Mouse (Mus musculus) hindbrain, embryonic 16.5 days (tissue): ENCODE measurements around the gene Intu. TPM values are rescaled to one million over a fixed set of nuclear protein-coding genes. Genes with fewer than 3 reads are reported as not detected.

ENCODE experiments used
- ATAC-seq: fragments of 200-750 bp; cut with Nextera tagmentation; 2 replicates; pipeline ENCODE4 v1.8.0; 2017; ENCODE audit warnings: moderate TSS enrichment, moderate library complexity
- H3K27ac ChIP-seq: fragments of 300-500 bp; sonication (generic); 2 replicates; pipeline ENCODE4 v1.5.1; 2014; ENCODE audit warnings: low read depth, mild to moderate bottlenecking, control low read depth, low read length, moderate library complexity
- H3K27me3 ChIP-seq: fragments of 300-500 bp; sonication (generic); replicated peaks from 2 replicates; pipeline ENCODE4 v1.6.1; 2014; ENCODE audit warnings: low read length; ENCODE audit not compliant: control insufficient read depth, insufficient read depth
- H3K36me3 ChIP-seq: fragments of 300-500 bp; sonication (generic); 2 replicates; pipeline ENCODE4 v1.6.1; 2014; ENCODE audit warnings: mild to moderate bottlenecking, low read length, moderate library complexity, mixed read lengths; ENCODE audit not compliant: control insufficient read depth, insufficient read depth
- H3K4me1 ChIP-seq: fragments of 300-500 bp; sonication (generic); 2 replicates; pipeline ENCODE4 v1.6.1; 2014; ENCODE audit warnings: low read depth, low read length; ENCODE audit not compliant: control insufficient read depth, insufficient read depth
- H3K4me2 ChIP-seq: fragments of 300-500 bp; sonication (generic); 2 replicates; pipeline ENCODE4 v1.6.1; 2014; ENCODE audit warnings: mild to moderate bottlenecking, low read length, control low read depth, moderate library complexity
- H3K4me3 ChIP-seq: fragments of 300-500 bp; sonication (generic); 2 replicates; pipeline ENCODE4 v1.5.1; 2014; ENCODE audit warnings: mild to moderate bottlenecking, low read length, control low read depth, moderate library complexity
- H3K9ac ChIP-seq: fragments of 300-500 bp; sonication (generic); 2 replicates; pipeline ENCODE4 v1.6.1; 2014; ENCODE audit warnings: low read depth, mild to moderate bottlenecking, control low read depth, low read length, moderate library complexity
- H3K9me3 ChIP-seq: fragments of 300-500 bp; sonication (generic); 2 replicates; pipeline ENCODE4 v1.6.1; 2014; ENCODE audit warnings: mild to moderate bottlenecking, low read length, moderate library complexity; ENCODE audit not compliant: control insufficient read depth
- WGBS: fragments of 180-500 bp; shearing (Covaris S2); extraction: QIAGEN DNeasy Blood & Tissue Kit; methylation state at CpG from one replicate; pipeline ENCODE4 v1.1.7; 2014; 5-methylcytosine and 5-hydroxymethylcytosine counted together
- polyA plus RNA-seq: library from polyadenylated mRNA; unstranded; fragments of >200 nt; fragmentation: Nextera tagmentation; extraction: Ambion mirVana; gene quantifications from 2 replicates; pipeline ENCODE4 v1.2.1, GENCODE M21; 2015

Intu gene
- 3.3 and 3.5 TPM in 2 replicates for polyA plus RNA-seq

DNA sequence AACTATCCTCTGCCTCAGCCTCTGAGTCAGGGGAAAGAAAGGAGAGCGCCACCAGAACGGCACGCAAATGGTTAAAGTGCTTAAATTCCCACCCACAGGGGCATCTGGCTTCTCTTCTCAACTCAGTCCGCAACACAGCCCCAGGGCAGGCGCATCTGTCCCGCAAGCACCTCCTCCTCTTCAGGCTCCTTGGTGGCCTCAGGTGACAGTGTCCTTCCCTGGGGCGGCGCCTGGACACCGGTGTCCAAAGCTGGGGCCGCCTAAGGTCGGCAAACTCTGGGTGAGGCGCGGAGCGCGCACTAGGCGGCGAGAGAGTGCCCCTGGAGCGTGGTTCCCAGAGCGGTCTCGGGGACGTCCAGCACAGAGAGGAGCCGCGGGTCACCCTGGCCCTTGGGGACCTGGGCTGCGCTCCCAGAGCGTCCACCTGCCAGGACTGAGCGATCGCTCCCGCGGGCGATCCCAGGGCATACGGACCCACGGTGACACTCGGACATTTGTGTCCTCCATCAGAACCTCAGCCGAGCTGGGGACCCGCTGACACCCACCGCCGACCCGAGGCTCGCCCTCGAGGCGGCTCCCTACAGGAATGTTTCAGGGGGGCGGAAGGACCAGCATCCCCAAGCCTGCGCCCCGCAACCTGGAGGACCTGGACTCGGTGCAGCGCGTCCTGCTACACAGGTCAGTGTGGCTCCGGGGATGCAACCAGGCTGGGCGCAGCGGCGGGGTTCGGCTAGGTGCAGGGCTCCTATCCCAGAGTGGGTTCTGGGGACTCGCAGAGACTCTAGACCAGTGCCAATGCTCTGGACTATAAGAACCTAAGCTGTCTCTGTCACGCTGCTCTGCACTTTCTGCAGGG, at the start of gene Intu:
TSS of gene Intu (plus strand) at position 1 of the 856 bp plus-strand sequence.
- under 1% methylated on average over 51 of the region's 54 CpGs for WGBS
- ATAC-seq = peak; percentile 87

DNA sequence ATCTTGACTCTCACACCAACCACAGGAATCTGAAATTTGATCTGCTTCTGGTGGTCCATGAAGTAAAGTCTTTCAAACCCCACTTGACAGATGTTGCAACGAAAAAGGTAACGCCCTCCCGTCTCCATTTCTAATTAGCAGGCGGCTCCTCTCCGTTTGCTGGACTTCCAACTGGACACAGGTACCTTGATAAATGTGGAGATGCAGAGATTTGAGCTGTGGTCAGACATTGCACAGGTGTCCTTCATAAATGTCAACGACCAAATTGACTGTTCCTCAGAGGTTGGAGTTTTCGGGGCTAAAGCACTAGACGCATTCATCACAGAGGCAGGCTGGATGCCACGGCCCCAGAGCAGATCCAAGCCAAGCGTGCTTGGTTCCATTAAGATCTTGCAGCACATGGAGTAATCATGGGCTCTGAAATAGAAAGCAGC, 47.8 kb upstream of the Intu start:
- H3K4me1 ChIP-seq = no peaks in the 10 kb centered on the region
- no peaks in the 10 kb centered on the region for H3K9me3 ChIP-seq
- H3K27me3 ChIP-seq = no peaks in the 10 kb centered on the region
- H3K4me2 ChIP-seq = no peak overlapping the region
- no peaks in the 10 kb centered on the region for H3K36me3 ChIP-seq
- WGBS = 80% methylated on average over 10 of the region's 10 CpGs
- no peak overlapping the region for H3K4me3 ChIP-seq
- no peak overlapping the region for H3K27ac ChIP-seq
- no peak overlapping the region for H3K9ac ChIP-seq
- ATAC-seq = no peak

More for the DNA sequence above, at the start of gene Intu:
- Histone ChIP-seq H3K4me3 (peak within 1 kb of the TSS; percentile 64), H3K4me2 (peak within 1 kb of the TSS; percentile 100), H3K9ac (peak within 1 kb of the TSS; percentile 73), H3K27ac (peak within 1 kb of the TSS; percentile 51; the same call in 1 of the 2 replicates), H3K36me3 (no peaks in the 10 kb centered on the region), H3K27me3 (peaks cover 4% of the 10 kb centered on the region; the same call in 1 of the 2 replicates), H3K9me3 (no peaks in the 10 kb centered on the region), H3K4me1 (peaks cover 9% of the 10 kb centered on the region)

DNA sequence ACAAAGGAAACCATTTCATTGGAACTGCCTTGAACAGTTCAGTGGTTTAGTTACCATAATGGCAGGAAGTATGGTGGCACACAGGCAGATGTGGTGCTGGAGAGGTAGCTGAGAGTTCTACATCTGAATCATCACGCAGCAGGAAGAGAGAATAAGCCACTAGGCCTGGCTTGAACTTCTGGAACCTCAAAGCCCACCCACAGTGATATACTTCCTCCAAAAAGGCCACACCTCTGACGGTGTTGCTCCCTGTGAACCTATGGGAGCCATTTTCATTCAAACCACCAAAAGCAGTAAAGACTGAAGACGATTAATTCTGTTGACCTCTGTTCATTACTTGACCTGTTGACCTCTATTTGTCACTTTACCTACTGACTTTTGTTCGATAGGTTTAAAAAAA, 43.7 kb upstream of the Intu start:
- no peak for ATAC-seq
- Histone ChIP-seq H3K36me3 (no peaks in the 10 kb centered on the region), H3K9ac (no peak overlapping the region), H3K27ac (no peak overlapping the region), H3K4me3 (no peak overlapping the region), H3K4me2 (no peak overlapping the region), H3K9me3 (no peaks in the 10 kb centered on the region), H3K4me1 (no peaks in the 10 kb centered on the region), H3K27me3 (no peaks in the 10 kb centered on the region)
- WGBS = 84% methylated on average over 4 of the region's 4 CpGs

DNA sequence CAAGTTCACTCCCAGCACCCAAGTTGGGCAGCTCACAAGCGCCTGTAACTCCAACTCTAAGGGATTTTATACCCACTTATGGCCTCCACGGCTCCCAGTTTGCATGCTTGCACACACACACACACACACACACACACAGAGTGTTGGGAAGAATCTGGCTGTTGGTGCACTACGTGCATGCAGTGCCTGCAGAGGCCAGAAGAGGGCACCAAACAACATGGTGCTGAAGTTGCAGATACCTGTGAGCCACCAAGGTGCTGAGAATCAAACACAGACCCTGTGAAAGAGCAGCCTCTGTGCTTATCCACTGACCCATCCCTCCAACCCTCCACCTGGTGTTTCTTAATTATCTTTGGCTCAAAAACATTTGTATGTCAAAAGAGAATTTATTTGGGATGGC, 39.3 kb upstream of the Intu start:
- Histone ChIP-seq H3K36me3 (no peaks in the 10 kb centered on the region), H3K27me3 (no peaks in the 10 kb centered on the region), H3K9ac (no peak overlapping the region), H3K9me3 (no peaks in the 10 kb centered on the region), H3K4me2 (no peak overlapping the region), H3K4me1 (no peaks in the 10 kb centered on the region), H3K27ac (no peak overlapping the region), H3K4me3 (no peak overlapping the region)
- 83% methylated on average over 3 of the region's 3 CpGs for WGBS
- ATAC-seq = no peak

DNA sequence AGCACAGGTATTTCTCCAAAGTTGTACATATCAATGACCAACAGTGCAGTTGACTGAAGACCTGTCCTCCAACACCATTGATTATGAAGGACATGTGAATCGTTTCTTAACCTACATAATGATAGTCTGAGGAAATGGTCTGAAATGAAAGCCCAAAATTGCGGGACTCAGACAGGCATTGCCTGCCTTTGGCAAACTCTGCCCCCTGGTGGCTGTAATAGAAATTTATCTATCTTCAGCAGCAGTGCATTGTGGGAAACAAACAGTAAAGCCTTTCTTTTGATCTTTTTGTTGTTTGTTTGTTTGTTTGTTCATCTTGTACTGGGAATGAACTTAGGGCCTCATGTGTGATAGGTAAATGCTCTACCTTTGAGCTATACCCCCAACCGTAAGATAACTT, 32.2 kb upstream of the Intu start:
- Histone ChIP-seq H3K27me3 (no peaks in the 10 kb centered on the region), H3K4me1 (no peaks in the 10 kb centered on the region), H3K36me3 (no peaks in the 10 kb centered on the region), H3K9me3 (no peaks in the 10 kb centered on the region), H3K4me2 (no peak overlapping the region), H3K9ac (no peak overlapping the region), H3K4me3 (no peak overlapping the region), H3K27ac (no peak overlapping the region)
- no peak for ATAC-seq
- 91% methylated on average over 3 of the region's 3 CpGs for WGBS

DNA sequence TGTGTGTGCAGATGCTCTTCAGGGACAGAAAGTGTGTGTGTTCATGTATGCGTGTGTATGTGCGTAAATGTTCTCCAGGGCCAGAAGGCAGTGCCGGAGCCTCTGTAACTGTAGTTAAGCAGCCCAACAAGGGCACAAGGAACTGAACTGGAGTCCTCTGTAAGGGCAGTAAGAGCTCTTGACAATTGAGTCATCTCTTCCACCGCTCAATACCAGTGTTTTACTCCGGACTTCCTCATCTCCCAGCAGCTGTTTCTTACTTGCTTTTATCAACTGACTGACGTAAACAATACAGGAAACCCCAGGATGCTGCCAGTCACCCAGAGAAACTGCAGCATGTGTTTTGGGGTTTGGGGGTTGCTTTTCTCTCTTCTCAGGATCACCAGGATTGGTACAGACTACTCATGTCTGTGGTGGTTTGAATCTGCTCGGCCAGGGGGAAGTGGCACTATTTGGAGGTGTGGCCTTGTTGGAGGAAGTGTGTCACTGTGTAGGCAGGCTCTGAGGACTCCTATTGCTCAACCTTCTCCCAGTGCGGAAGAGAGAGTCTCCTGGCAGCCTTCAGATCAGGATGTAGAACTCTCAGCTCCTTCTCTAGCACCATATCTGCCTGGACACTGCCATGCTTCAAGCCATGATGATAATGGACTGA, 30.8 kb upstream of the Intu start:
- H3K27ac ChIP-seq = no peak overlapping the region
- ATAC-seq = no peak
- H3K27me3 ChIP-seq = no peaks in the 10 kb centered on the region
- no peaks in the 10 kb centered on the region for H3K4me1 ChIP-seq
- no peak overlapping the region for H3K9ac ChIP-seq
- H3K36me3 ChIP-seq = no peaks in the 10 kb centered on the region
- H3K9me3 ChIP-seq = no peaks in the 10 kb centered on the region
- no peak overlapping the region for H3K4me2 ChIP-seq
- no peak overlapping the region for H3K4me3 ChIP-seq
- 87% methylated on average over 8 of the region's 8 CpGs for WGBS

DNA sequence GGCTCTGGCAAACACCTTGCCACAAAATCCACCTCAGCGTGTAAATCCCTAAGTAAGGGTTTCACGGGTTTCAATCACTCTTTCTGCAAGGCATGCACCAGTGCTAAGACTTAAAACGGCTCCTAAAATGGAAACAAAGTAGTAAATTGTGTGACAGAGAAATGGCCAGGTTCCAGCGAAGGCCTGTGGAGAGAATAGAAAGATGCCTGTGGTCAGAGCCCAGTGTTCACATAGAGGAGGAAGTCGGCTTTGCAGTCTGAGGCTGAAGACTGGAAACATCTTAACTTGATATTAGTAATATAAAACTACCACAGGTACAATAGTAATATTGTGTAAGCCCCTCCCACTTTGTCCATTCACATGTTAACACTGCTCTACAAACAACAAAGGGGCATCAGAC, 26.7 kb upstream of the Intu start:
- H3K9ac ChIP-seq = no peak overlapping the region
- no peaks in the 10 kb centered on the region for H3K36me3 ChIP-seq
- H3K4me2 ChIP-seq = no peak overlapping the region
- no peaks in the 10 kb centered on the region for H3K4me1 ChIP-seq
- no peaks in the 10 kb centered on the region for H3K9me3 ChIP-seq
- 78% methylated on average over 5 of the region's 5 CpGs for WGBS
- no peak overlapping the region for H3K4me3 ChIP-seq
- H3K27me3 ChIP-seq = no peaks in the 10 kb centered on the region
- ATAC-seq = no peak
- H3K27ac ChIP-seq = no peak overlapping the region

DNA sequence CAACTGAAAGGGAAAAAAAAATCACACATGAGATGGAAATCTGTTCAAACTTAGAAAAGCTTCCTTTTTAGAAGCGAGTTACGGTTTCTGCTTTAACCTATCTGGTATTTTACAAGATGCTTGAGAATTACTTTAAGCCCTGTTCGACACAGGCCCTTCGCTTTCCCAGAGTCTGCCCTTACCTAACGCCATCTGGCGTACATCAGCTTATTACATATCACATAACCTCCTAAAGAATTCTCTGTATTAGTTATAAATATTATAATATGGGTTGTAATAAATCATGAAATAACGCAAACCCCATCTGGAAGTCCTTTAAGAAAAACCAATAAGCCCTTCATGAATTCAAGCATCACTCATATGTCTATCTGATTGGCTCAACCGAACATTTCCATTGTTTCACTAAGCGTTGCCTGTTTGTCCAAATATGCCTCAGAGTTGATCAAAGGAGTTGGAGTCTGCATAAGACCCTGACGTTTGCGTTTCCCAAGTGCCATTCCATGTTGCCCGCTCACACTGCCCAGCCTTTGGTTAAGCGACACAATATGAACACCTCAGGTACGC, 25.6 kb upstream of the Intu start:
- H3K4me2 ChIP-seq = no peak overlapping the region
- H3K9me3 ChIP-seq = no peaks in the 10 kb centered on the region
- H3K9ac ChIP-seq = no peak overlapping the region
- H3K4me3 ChIP-seq = no peak overlapping the region
- ATAC-seq = no peak
- H3K4me1 ChIP-seq = no peaks in the 10 kb centered on the region
- no peaks in the 10 kb centered on the region for H3K27me3 ChIP-seq
- H3K36me3 ChIP-seq = no peaks in the 10 kb centered on the region
- 92% methylated on average over 14 of the region's 14 CpGs for WGBS
- H3K27ac ChIP-seq = no peak overlapping the region

DNA sequence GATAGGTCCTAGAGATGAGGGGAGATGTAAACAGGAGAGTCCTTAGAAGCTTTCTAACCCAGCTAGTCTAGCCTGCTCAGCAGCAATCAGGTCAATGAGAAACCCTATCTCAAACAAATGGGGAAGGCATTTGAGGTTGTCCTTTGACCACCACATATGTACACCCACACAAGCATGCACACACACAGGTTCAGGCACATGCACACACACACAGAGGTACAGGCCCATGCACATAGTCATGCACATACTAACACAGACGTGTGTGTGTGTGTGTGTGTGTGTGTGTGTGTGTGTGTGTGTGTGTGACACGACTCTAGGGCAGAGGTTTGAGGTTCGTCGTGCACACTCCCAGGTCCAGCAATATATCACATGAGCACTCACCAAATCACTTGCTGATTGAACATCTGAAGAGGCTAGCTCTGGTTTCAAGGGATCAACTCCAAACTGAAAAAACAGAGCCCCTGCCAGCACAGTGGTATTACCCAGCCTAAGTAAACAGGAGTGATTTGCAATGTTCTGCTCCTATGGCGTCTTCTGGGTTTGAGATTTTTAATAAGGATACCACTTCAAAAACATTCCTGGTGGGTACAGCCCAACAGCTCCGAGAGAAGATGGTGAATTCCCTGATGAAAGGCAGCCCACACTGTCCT, 22.0 kb upstream of the Intu start:
- Histone ChIP-seq H3K4me2 (no peak overlapping the region), H3K4me3 (no peak overlapping the region), H3K36me3 (no peaks in the 10 kb centered on the region), H3K4me1 (no peaks in the 10 kb centered on the region), H3K27me3 (no peaks in the 10 kb centered on the region), H3K9me3 (no peaks in the 10 kb centered on the region), H3K27ac (no peak overlapping the region), H3K9ac (no peak overlapping the region)
- no peak for ATAC-seq
- WGBS = 85% methylated on average over 5 of the region's 6 CpGs
